9 mouse cellular contexts compared by ENCODE assay signal in genomic region chr17:46874133-46874532, GRCm38 (mm10). TPM values are rescaled to one million over a fixed set of nuclear protein-coding genes. Genes with fewer than 3 reads are reported as not detected.
DNase-seq lines count a peak whose midpoint lies in the region; ATAC-seq and TF ChIP-seq lines count a peak whose summit lies in the region.
"Had no signal": no experiment of that assay in that cellular context is flagged by ENCODE, and none has a peak within 500 bp of the region (broad histone marks: within the 10 kb centered on the region; RNA-seq: fewer than 3 reads in every experiment).

No protein-coding gene starts in this region.

- H3K4me2 ChIP-seq in midbrain, postnatal 0 days (ENCODE audit: low read depth, low read length, poor library complexity, severe bottlenecking): no peak overlapping the region

- no peak for TF ChIP-seq CTCF in midbrain, postnatal 0 days (IDR thresholded peaks at IDR 0.05)

- intact Hi-C loops in gastrocnemius, postnatal 14 days (cut with DNase I; ENCODE audit: low total_unique reads): no loop called here

- no peak overlapping the region for H3K9ac ChIP-seq in midbrain, postnatal 0 days (replicated peaks; ENCODE audit: low read length, poor library complexity, severe bottlenecking)

- no peak for ATAC-seq in activated CD4-positive, CD25-positive, alpha-beta regulatory T cell, adult 4 months
- no peak for ATAC-seq in midbrain, postnatal 0 days (ENCODE audit: low FRiP score)

- peak; percentile 45 for DNase-seq in gastrocnemius, postnatal 14 days
- no peak for DNase-seq in gastrocnemius, postnatal 10 days
- DNase-seq in Muller cell, postnatal 12 days (ENCODE audit: inconsistent ontology term): peak; percentile 73
- DNase-seq in heart, embryonic 10.5 days (ENCODE audit: low spot score): peak; percentile 85
- peak; percentile 63 for DNase-seq in kidney, postnatal 14 days
- DNase-seq in yolk sac, embryonic 10.5 days (ENCODE audit: low spot score): peak; percentile 51
- DNase-seq in midbrain, postnatal 0 days (ENCODE audit: low spot score): no peak

- no peaks in the 10 kb centered on the region for H3K9me3 ChIP-seq in heart, embryonic 10.5 days
- no peaks in the 10 kb centered on the region for H3K9me3 ChIP-seq in midbrain, postnatal 0 days (ENCODE audit: low read length)

- peak overlapping the region; percentile 78 for H3K27ac ChIP-seq in heart, embryonic 10.5 days
- H3K27ac ChIP-seq in midbrain, postnatal 0 days (ENCODE audit: low read depth, low read length): no peak overlapping the region

- H3K36me3 ChIP-seq in heart, embryonic 10.5 days: no peaks in the 10 kb centered on the region
- H3K36me3 ChIP-seq in midbrain, postnatal 0 days (ENCODE audit: insufficient read depth, low read length): no peaks in the 10 kb centered on the region; the same call in 1 of the 2 replicates

- peak overlapping the region; percentile 22; the same call in 1 of the 2 replicates for H3K4me3 ChIP-seq in heart, embryonic 10.5 days
- no peak overlapping the region for H3K4me3 ChIP-seq in midbrain, postnatal 0 days (ENCODE audit: low read depth, low read length)

- H3K4me1 ChIP-seq in heart, embryonic 10.5 days: peaks cover 26% of the 10 kb centered on the region
- no peaks in the 10 kb centered on the region for H3K4me1 ChIP-seq in midbrain, postnatal 0 days (ENCODE audit: insufficient read depth, low read length)

- WGBS in heart, embryonic 10.5 days: 7% methylated on average over 10 of the region's 10 CpGs
- WGBS in midbrain, postnatal 0 days: 45% methylated on average over 10 of the region's 10 CpGs

- no peaks in the 10 kb centered on the region for H3K27me3 ChIP-seq in heart, embryonic 10.5 days (ENCODE audit: insufficient read depth, poor library complexity, severe bottlenecking)
- no peaks in the 10 kb centered on the region for H3K27me3 ChIP-seq in midbrain, postnatal 0 days (ENCODE audit: insufficient read depth, low read length)

RNA-seq across cellular contexts. Expression of gene Bicral, which starts 15.9 kb away (rescaled TPM):
- total RNA-seq in gastrocnemius, postnatal 14 days (2021): 10 to 100 TPM in 1 of 2 experiments, 1 to 10 TPM in 1; 9.4 to 10.5 TPM
- total RNA-seq in gastrocnemius, postnatal 10 days (2021): 10 to 100 TPM in 1 of 2 experiments, 1 to 10 TPM in 1; 8.7 to 15.1 TPM
- polyA plus RNA-seq in heart, embryonic 10.5 days (2016; fragmentation: Nextera tagmentation; extraction: Ambion mirVana): 3.3 and 3.4 TPM in 2 replicates
- 1 to 10 TPM; 8.3 to 8.5 TPM for polyA plus RNA-seq in activated CD4-positive, CD25-positive, alpha-beta regulatory T cell, adult 4 months (2017; shearing (Covaris generic))
- total RNA-seq in midbrain, postnatal 0 days (2014; rRNA removed): 31.2 and 31.6 TPM in 2 replicates
- polyA plus RNA-seq in midbrain, postnatal 0 days (2015; fragmentation: Nextera tagmentation; extraction: Ambion mirVana): 6.5 and 7.0 TPM in 2 replicates

RNA-seq across cellular contexts. Expression of gene Tbcc, which starts 16.4 kb away (rescaled TPM):
- 10 to 100 TPM; 12.9 to 14.5 TPM for total RNA-seq in gastrocnemius, postnatal 14 days (2021)
- total RNA-seq in gastrocnemius, postnatal 10 days (2021): 10 to 100 TPM; 15.4 to 17.7 TPM
- 43.8 and 63.2 TPM in 2 replicates for polyA plus RNA-seq in heart, embryonic 10.5 days (2016; fragmentation: Nextera tagmentation; extraction: Ambion mirVana)
- 10 to 100 TPM; 10.4 to 12.4 TPM for polyA plus RNA-seq in activated CD4-positive, CD25-positive, alpha-beta regulatory T cell, adult 4 months (2017; shearing (Covaris generic))
- 43.1 and 46.3 TPM in 2 replicates for total RNA-seq in midbrain, postnatal 0 days (2014; rRNA removed)
- polyA plus RNA-seq in midbrain, postnatal 0 days (2015; fragmentation: Nextera tagmentation; extraction: Ambion mirVana): 49.9 and 51.2 TPM in 2 replicates

RNA-seq across cellular contexts. Expression of gene Prph2, which starts 36.1 kb away (rescaled TPM):
- not detected for total RNA-seq in gastrocnemius, postnatal 14 days (2021)
- not detected for total RNA-seq in gastrocnemius, postnatal 10 days (2021)
- polyA plus RNA-seq in heart, embryonic 10.5 days (2016; fragmentation: Nextera tagmentation; extraction: Ambion mirVana): not detected in 2 replicates
- not detected for polyA plus RNA-seq in activated CD4-positive, CD25-positive, alpha-beta regulatory T cell, adult 4 months (2017; shearing (Covaris generic))
- not detected in 2 replicates for total RNA-seq in midbrain, postnatal 0 days (2014; rRNA removed)
- polyA plus RNA-seq in midbrain, postnatal 0 days (2015; fragmentation: Nextera tagmentation; extraction: Ambion mirVana): not detected in 2 replicates
- polyA plus RNA-seq: neural tube, embryonic 14.5 days had no signal

Comparison
In these comparisons a context has a peak if more than half of its experiments do, and no peak if none do; other contexts are left out.
1. DNase-seq: peak in gastrocnemius, postnatal 14 days (single experiment), Muller cell, postnatal 12 days (single experiment), heart, embryonic 10.5 days (single experiment), kidney, postnatal 14 days (single experiment) and yolk sac, embryonic 10.5 days (single experiment); none in gastrocnemius, postnatal 10 days (single experiment) and midbrain, postnatal 0 days (single experiment).